Mouse (Mus musculus): ENCODE measurements at regions not wholly inside any gene's neighbourhood (a gene's known extent, or its start where the extent isn't known, plus 50 kb on each side); places are given as distances from the start of the nearest gene placed in this dataset.
A peak's percentile ranks its signal among the peaks of the same experiment; 100 is the strongest.

DNA sequence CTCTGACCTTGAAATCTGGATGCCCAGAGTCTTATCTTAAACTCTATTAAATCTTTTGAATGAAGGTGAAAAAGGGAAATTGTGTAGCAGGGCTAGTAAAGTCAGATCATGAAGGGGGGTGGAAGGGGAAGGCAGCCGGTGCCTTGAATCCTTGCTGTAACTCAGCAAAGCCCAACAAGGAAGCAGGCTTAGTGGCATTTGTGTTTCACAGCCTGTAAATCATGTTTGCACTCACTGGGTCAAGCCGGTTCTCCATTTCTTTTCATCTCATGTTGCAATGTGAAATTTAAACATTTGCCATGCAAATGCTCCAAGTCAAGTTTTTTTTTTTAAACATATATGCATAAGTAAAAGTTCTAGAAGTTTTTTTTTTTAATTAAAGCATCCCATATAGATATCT lies 682.6 kb downstream of the Epha4 start:
- WGBS = 91% methylated on average over 2 of the region's 2 CpGs

DNA sequence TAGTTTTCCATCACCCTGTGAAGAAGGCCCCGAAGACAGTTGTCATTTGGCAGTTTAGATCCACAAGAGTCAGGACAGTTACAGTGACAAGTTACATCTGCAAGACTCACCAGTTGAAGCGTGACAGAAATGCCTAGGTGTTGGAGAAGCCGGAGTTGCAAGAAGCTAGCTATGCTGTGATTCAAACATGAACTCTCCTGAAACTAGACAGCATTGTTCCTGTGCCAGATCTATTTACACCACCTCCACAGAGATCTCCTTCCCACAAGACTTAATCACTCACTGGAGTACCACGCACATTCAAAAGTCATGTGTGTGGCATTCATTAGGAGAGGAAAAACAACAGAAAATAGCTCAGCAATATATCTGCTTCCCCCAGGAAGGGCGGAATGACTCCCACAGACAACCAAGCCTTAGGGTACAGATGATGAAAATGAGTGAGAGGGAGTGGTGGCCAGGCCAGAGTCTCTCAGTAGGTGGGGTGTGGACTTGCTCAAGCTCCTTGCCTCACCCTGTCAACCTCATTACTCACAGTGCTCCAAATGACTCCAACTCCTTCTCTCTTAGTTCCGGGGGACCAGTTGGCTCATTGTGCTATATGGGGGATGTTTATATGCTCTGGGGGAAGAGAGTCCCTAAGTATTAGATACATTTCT lies 679.7 kb downstream of the Epha4 start:
- 68% methylated on average over 6 of the region's 6 CpGs for WGBS
- Histone ChIP-seq H3K27ac (ENCODE audit: insufficient read depth, low read depth, low read length) (no peak overlapping the region), H3K4me1 (ENCODE audit: control insufficient read depth, insufficient read depth, low read length) (no peaks in the 10 kb centered on the region), H3K4me3 (ENCODE audit: insufficient read depth, low read depth, low read length) (no peak overlapping the region)
- TF ChIP-seq CTCF (IDR thresholded peaks at IDR 0.05; ENCODE audit: insufficient read depth, low read depth, low read length) (no peak), POLR2A (IDR thresholded peaks at IDR 0.05; ENCODE audit: insufficient read depth, low read depth, low read length) (no peak)

More for the DNA sequence above, 682.6 kb downstream of the Epha4 start:
- H3K27ac ChIP-seq (ENCODE audit: insufficient read depth, low read depth, low read length) = no peak overlapping the region
- no peak overlapping the region for H3K4me3 ChIP-seq (ENCODE audit: insufficient read depth, low read depth, low read length)
- no peak for TF ChIP-seq POLR2A (IDR thresholded peaks at IDR 0.05; ENCODE audit: insufficient read depth, low read depth, low read length)
- no peak for TF ChIP-seq CTCF (IDR thresholded peaks at IDR 0.05; ENCODE audit: insufficient read depth, low read depth, low read length)
- no peaks in the 10 kb centered on the region for H3K4me1 ChIP-seq (ENCODE audit: control insufficient read depth, insufficient read depth, low read length)

DNA sequence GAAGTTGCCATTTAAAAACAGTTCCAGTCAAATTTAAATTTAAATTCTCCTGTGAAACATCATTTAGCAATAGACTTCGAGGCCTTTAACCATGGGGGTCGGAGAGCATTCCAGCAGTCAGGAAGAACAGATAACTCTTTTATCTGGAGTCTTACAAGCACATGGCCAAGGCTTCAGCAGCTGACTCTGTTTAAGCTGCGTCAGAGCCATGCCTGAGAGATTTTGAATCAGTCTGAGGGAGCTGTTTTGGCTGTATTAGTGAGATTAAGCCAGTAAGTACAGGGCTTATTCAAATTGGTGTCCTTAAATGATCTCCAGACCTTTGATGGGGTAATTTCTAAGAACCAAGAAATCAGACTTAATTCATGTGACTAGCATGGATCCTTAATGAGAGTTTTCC lies 665.5 kb downstream of the Epha4 start:
- no peak overlapping the region for H3K4me3 ChIP-seq (ENCODE audit: insufficient read depth, low read depth, low read length)
- no peaks in the 10 kb centered on the region for H3K4me1 ChIP-seq (ENCODE audit: control insufficient read depth, insufficient read depth, low read length)
- no peak overlapping the region for H3K27ac ChIP-seq (ENCODE audit: insufficient read depth, low read depth, low read length)
- TF ChIP-seq CTCF (IDR thresholded peaks at IDR 0.05; ENCODE audit: insufficient read depth, low read depth, low read length) (no peak), POLR2A (IDR thresholded peaks at IDR 0.05; ENCODE audit: insufficient read depth, low read depth, low read length) (no peak)
- WGBS = 56% methylated on average over 3 of the region's 3 CpGs

DNA sequence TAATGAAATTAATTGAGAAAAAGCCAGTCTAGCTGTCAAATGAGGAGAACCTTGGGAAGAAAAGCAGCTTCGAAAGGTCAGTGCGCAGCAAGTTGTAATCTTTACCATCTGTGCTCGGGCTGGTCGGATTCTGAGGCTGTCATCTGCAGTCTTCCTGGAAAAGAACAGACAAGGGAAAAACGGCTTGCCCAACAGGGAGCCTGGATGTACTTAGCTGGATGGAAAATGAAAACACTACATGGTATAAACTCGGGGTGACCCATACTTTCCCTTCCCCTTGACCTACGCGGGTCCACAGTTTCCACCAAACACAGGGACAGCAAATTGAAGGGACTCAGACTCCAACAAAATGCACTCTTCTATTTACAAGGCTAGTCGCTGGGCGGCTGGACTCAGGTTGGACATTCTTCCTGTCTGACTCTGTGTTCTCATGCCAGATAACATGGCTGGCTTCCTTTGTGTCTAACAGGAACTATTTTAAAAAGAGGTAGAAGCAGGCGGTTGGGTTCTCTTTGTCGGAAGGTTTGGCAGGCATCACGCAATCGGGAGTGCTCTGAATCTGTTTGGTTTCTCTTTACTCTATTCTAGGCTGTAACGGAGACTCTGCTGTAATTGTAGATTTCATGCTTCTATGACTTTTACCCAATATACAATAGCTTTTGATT lies 648.5 kb downstream of the Epha4 start:
- Histone ChIP-seq H3K4me3 (ENCODE audit: insufficient read depth, low read depth, low read length) (0 out of 2 replicates have a peak overlapping the region, but pooled peaks have one; percentile 10), H3K4me1 (ENCODE audit: control insufficient read depth, insufficient read depth, low read length) (no peaks in the 10 kb centered on the region), H3K27ac (ENCODE audit: insufficient read depth, low read depth, low read length) (no peak overlapping the region)
- TF ChIP-seq CTCF (IDR thresholded peaks at IDR 0.05; ENCODE audit: insufficient read depth, low read depth, low read length) (no peak), POLR2A (IDR thresholded peaks at IDR 0.05; ENCODE audit: insufficient read depth, low read depth, low read length) (no peak)
- 39% methylated on average over 15 of the region's 15 CpGs for WGBS

DNA sequence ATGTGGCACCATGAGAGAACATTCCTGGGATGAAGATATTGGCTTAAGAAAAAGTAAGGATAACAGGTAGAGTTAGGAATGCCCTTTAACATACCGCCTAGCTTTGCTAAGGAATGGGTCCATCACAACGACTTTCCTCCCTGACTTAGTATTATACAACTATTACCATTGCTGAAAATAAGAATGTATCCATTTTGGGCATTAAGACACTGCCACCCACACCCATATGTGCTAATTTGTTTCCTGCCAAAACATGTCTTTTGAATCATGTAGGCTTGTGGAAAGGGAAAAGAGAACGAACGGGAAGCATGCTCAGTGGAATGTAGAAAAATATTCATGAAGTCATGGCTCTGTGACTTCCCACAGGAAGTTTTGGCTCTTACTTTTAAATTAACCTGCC lies 641.7 kb downstream of the Epha4 start:
- TF ChIP-seq POLR2A (IDR thresholded peaks at IDR 0.05; ENCODE audit: insufficient read depth, low read depth, low read length) (no peak), CTCF (IDR thresholded peaks at IDR 0.05; ENCODE audit: insufficient read depth, low read depth, low read length) (no peak)
- H3K4me3 ChIP-seq (ENCODE audit: insufficient read depth, low read depth, low read length) = no peak overlapping the region
- H3K27ac ChIP-seq (ENCODE audit: insufficient read depth, low read depth, low read length) = no peak overlapping the region
- WGBS = 62% methylated on average over 4 of the region's 4 CpGs
- H3K4me1 ChIP-seq (ENCODE audit: control insufficient read depth, insufficient read depth, low read length) = no peaks in the 10 kb centered on the region

DNA sequence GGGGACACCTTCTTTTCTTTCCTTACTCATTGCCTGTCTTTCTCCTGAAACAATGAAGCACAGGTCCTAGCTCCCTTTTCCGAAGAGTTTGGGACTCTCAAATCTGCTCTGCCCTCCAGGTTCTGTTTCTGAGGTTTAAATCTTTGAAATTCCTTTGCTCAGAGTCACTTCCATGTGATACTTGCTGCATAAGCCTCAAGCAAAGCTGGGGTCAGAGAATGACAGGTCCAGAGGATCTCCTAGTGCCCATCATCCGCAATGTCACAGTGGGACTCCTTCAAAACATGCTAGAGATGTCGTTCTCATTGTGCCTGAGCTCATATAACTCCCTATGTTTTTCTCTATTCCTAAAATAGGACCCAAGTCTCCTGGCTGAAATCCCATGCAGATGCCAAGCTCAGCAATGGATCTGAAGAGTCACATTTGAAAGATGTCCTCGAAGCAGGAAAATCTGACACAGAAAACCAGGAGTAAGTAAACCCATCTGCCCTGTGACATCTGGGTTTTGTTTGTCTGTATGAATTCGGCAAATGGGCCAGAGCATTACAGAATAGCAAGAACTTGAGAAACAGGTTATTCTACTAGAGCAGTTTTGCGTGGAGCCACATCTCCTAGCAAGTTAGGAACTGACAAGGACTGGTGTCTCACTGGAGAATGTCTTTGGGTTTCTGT lies 634.6 kb downstream of the Epha4 start:
- TF ChIP-seq CTCF (IDR thresholded peaks at IDR 0.05; ENCODE audit: insufficient read depth, low read depth, low read length) (no peak), POLR2A (IDR thresholded peaks at IDR 0.05; ENCODE audit: insufficient read depth, low read depth, low read length) (no peak)
- WGBS = 86% methylated on average over 6 of the region's 6 CpGs
- H3K4me1 ChIP-seq (ENCODE audit: control insufficient read depth, insufficient read depth, low read length) = no peaks in the 10 kb centered on the region
- no peak overlapping the region for H3K4me3 ChIP-seq (ENCODE audit: insufficient read depth, low read depth, low read length)
- H3K27ac ChIP-seq (ENCODE audit: insufficient read depth, low read depth, low read length) = no peak overlapping the region

DNA sequence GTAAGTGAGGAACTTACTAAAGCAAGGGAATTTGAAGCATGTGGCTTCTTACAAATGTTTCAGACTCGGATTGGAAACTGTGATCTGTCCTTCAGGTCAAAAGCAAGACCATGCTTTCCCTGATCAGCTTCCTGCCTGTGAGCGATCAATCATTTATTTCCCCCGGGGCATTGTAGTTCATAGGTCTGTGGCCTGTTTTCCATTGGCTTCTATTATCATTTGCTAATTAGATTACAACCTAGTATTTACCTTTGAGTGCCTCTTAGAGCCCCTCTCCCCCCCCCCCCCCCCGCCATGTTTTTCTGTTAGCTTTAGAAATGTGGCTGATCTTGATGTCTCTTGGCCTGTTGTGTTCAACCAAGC lies 634.1 kb downstream of the Epha4 start:
- Histone ChIP-seq H3K27ac (ENCODE audit: insufficient read depth, low read depth, low read length) (no peak overlapping the region), H3K4me1 (ENCODE audit: control insufficient read depth, insufficient read depth, low read length) (no peaks in the 10 kb centered on the region), H3K4me3 (ENCODE audit: insufficient read depth, low read depth, low read length) (no peak overlapping the region)
- 77% methylated on average over 4 of the region's 4 CpGs for WGBS
- no peak for TF ChIP-seq CTCF (IDR thresholded peaks at IDR 0.05; ENCODE audit: insufficient read depth, low read depth, low read length)
- no peak for TF ChIP-seq POLR2A (IDR thresholded peaks at IDR 0.05; ENCODE audit: insufficient read depth, low read depth, low read length)

DNA sequence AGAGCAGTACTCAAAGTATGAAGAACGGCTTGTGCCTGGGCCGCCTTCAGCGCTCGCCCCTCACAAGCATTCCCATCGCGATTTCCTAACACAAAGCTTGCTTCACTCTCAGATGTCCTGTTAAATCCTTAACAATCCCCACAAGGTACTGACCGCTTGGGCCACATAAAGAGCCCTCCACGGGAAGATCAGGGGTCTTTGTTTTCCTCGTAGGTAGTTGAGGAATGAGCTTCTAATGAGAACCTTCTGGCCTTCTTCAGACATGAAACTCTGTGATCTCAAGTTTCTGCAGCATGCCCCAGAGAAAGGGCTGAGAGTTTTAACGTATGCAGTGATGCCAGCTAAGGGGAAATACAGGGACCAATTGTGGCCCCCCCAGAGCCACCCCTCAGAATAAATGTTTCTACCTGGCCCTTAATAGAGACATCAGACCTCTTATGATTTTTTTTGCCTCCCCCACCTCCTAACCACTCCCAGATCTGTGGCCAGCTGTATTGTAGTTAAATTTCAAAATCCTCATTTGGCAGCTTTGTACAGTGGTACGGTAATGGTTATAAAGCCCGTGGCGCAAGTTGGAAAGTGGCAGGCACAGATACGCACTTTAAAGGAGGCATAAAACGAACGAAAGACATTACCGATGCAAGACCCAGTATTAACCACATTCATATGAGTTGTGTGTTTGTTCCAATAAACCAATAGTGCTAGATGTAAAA lies 618.6 kb downstream of the Epha4 start:
- H3K4me1 ChIP-seq (ENCODE audit: control insufficient read depth, insufficient read depth, low read length) = no peaks in the 10 kb centered on the region
- no peak for TF ChIP-seq CTCF (IDR thresholded peaks at IDR 0.05; ENCODE audit: insufficient read depth, low read depth, low read length)
- no peak overlapping the region for H3K27ac ChIP-seq (ENCODE audit: insufficient read depth, low read depth, low read length)
- WGBS = 79% methylated on average over 17 of the region's 17 CpGs
- no peak overlapping the region for H3K4me3 ChIP-seq (ENCODE audit: insufficient read depth, low read depth, low read length)

DNA sequence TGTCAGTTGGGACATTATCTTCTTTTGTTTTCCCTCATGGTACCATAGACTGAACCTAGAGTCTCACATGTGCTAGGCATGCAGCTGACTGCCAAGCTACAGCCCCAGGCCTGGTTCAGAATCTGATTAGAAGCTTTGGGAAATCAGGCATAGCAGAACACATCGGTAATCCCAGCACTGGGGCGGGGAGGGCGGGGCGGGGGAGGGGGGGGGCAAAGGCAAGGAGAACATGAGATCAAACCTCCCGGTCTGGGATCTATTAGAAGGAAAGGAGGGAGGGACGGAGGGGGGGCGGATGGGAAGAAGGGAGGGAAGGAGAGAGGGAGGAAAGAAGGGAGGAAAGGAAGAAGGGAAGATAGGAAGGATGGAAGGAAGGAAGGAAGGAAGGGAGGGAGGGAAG lies 617.5 kb downstream of the Epha4 start:
- no peaks in the 10 kb centered on the region for H3K4me1 ChIP-seq (ENCODE audit: control insufficient read depth, insufficient read depth, low read length)
- H3K27ac ChIP-seq (ENCODE audit: insufficient read depth, low read depth, low read length) = no peak overlapping the region
- 67% methylated on average over 5 of the region's 7 CpGs for WGBS
- TF ChIP-seq POLR2A (IDR thresholded peaks at IDR 0.05; ENCODE audit: insufficient read depth, low read depth, low read length) (no peak), CTCF (IDR thresholded peaks at IDR 0.05; ENCODE audit: insufficient read depth, low read depth, low read length) (no peak)
- H3K4me3 ChIP-seq (ENCODE audit: insufficient read depth, low read depth, low read length) = no peak overlapping the region

Measured in olfactory bulb, adult 2 months (tissue).